ENCODE assay signal across 8 mouse cellular contexts in the genomic region with DNA sequence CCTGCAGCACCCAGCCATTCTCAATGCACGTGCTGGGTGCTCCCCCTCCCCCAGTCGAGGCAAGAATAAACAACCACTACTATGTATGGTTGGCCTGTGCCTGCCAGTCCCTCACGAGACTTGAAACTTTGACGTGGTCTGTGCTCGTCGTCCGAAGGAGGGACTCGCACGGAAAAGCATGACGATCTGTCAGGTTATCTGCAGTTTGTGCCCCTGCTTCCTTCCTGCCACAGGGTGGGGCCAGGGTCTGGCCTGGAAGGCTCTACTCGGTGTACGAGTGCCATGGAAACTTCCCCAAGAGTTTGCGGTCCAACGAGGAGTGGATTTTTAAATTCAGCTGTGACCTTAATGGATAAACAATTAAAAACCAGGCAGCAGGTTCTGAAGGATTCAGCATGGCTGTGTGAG. TPM values are rescaled to one million over a fixed set of nuclear protein-coding genes. Genes with fewer than 3 reads are reported as not detected.
A peak's percentile ranks its signal among the peaks of the same experiment; 100 is the strongest.
DNase-seq lines count a peak whose midpoint lies in the region; ATAC-seq and TF ChIP-seq lines count a peak whose summit lies in the region.

No protein-coding gene starts in this region.

- no peaks in the 10 kb centered on the region for H3K27me3 ChIP-seq in heart, postnatal 0 days (ENCODE audit: control insufficient read depth, insufficient read depth, low read length)
- no peaks in the 10 kb centered on the region for H3K27me3 ChIP-seq in midbrain, embryonic 13.5 days

- ATAC-seq in heart, postnatal 0 days (ENCODE audit: insufficient read depth, low read depth), result peak; percentile 66
- 0 out of 2 replicates have a peak, but pooled peaks have one; percentile 18 for ATAC-seq in midbrain, embryonic 13.5 days

- TF ChIP-seq EP300 in heart, postnatal 0 days (IDR thresholded peaks at IDR 0.05; ENCODE audit: low read depth), result no peak

- intact Hi-C loops in left cerebral cortex, postnatal 4 days (cut with DNase I), result no loop called here

- no peak overlapping the region for H3K27ac ChIP-seq in brown adipose tissue, adult 24 weeks (replicated peaks; ENCODE audit: low read depth, low read length)
- H3K27ac ChIP-seq in heart, postnatal 0 days (ENCODE audit: low read depth), result no peak overlapping the region
- no peak overlapping the region for H3K27ac ChIP-seq in midbrain, embryonic 13.5 days

- TF ChIP-seq CTCF in heart, postnatal 0 days (IDR thresholded peaks at IDR 0.05; ENCODE audit: low read depth), result no peak

- 0 out of 2 replicates have a peak overlapping the region, but pooled peaks have one; percentile 75 for H3K9ac ChIP-seq in heart, postnatal 0 days (replicated peaks; ENCODE audit: low read depth, low read length)
- H3K9ac ChIP-seq in midbrain, embryonic 13.5 days (replicated peaks), result peak overlapping the region; percentile 80

- peak overlapping the region; percentile 79 for H3K4me2 ChIP-seq in heart, postnatal 0 days (ENCODE audit: low read depth, low read length)
- H3K4me2 ChIP-seq in midbrain, embryonic 13.5 days (replicated peaks), result peak overlapping the region; percentile 83

- 0 out of 2 replicates have a peak overlapping the region, but pooled peaks have one; percentile 9 for H3K4me3 ChIP-seq in brown adipose tissue, adult 24 weeks (ENCODE audit: insufficient read depth, low read depth, low read length)
- H3K4me3 ChIP-seq in heart, postnatal 0 days (ENCODE audit: low read depth, low read length), result peak overlapping the region; percentile 72
- H3K4me3 ChIP-seq in midbrain, embryonic 13.5 days (replicated peaks), result peak overlapping the region; percentile 63

- 7% methylated on average over 14 of the region's 14 CpGs for WGBS in heart, postnatal 0 days
- 8% methylated on average over 14 of the region's 14 CpGs for WGBS in midbrain, embryonic 13.5 days

- peaks cover 6% of the 10 kb centered on the region for H3K4me1 ChIP-seq in brown adipose tissue, adult 24 weeks (ENCODE audit: control insufficient read depth, insufficient read depth, insufficient read length, low read length)
- peaks cover 8% of the 10 kb centered on the region for H3K4me1 ChIP-seq in heart, postnatal 0 days (ENCODE audit: control insufficient read depth, insufficient read depth)
- peaks cover 34% of the 10 kb centered on the region for H3K4me1 ChIP-seq in midbrain, embryonic 13.5 days (replicated peaks)

- H3K36me3 ChIP-seq in heart, postnatal 0 days (replicated peaks; ENCODE audit: control insufficient read depth, insufficient read depth, low read length), result no peaks in the 10 kb centered on the region
- H3K36me3 ChIP-seq in midbrain, embryonic 13.5 days, result no peaks in the 10 kb centered on the region

- no peaks in the 10 kb centered on the region for H3K9me3 ChIP-seq in heart, postnatal 0 days (replicated peaks; ENCODE audit: control insufficient read depth, low read length)
- H3K9me3 ChIP-seq in midbrain, embryonic 13.5 days, result no peaks in the 10 kb centered on the region

- DNase-seq in ES-CJ7 (ENCODE audit: low read depth, low spot score), result peak; percentile 86
- DNase-seq in heart, postnatal 0 days (ENCODE audit: low spot score), result peak; percentile 65
- DNase-seq in kidney, postnatal 36 days, result peak; percentile 58 to 62
- no peak for DNase-seq in urinary bladder, postnatal 10 days (ENCODE audit: low spot score)
- no peak for DNase-seq in left cerebral cortex, postnatal 4 days
- no peak for DNase-seq in layer of hippocampus, postnatal 14 days (ENCODE audit: low spot score in 2 of 2)

RNA-seq across cellular contexts. Expression of gene Rab4a, which starts 1.2 kb away (rescaled TPM):
- 3.0 and 3.9 TPM in 2 replicates for polyA plus RNA-seq in brown adipose tissue, adult 24 weeks (2012; ENCODE audit: insufficient read depth, insufficient read length, missing spikeins)
- total RNA-seq in heart, postnatal 0 days (2014; rRNA removed; ENCODE audit: low replicate concordance), result 13.7 and 22.1 TPM in 2 replicates
- 30.1 and 31.0 TPM in 2 replicates for polyA plus RNA-seq in heart, postnatal 0 days (2015; fragmentation: Nextera tagmentation; extraction: Ambion mirVana)
- polyA plus RNA-seq in midbrain, embryonic 13.5 days (2015; fragmentation: Nextera tagmentation; extraction: Ambion mirVana), result 64.0 and 65.7 TPM in 2 replicates
- 10 to 100 TPM; 61.7 to 68.4 TPM for total RNA-seq in left cerebral cortex, postnatal 4 days (2021)
- 10 to 100 TPM; 45.5 to 46.8 TPM for total RNA-seq in layer of hippocampus, postnatal 14 days (2021)

RNA-seq across cellular contexts. Expression of gene Ccsap, which starts 53.0 kb away (rescaled TPM):
- polyA plus RNA-seq in brown adipose tissue, adult 24 weeks (2012; ENCODE audit: insufficient read depth, insufficient read length, missing spikeins), result not detected in 2 replicates
- total RNA-seq in heart, postnatal 0 days (2014; rRNA removed; ENCODE audit: low replicate concordance), result 5.1 and 6.3 TPM in 2 replicates
- 1.2 TPM in 2 replicates for polyA plus RNA-seq in heart, postnatal 0 days (2015; fragmentation: Nextera tagmentation; extraction: Ambion mirVana)
- 4.0 and 5.1 TPM in 2 replicates for polyA plus RNA-seq in midbrain, embryonic 13.5 days (2015; fragmentation: Nextera tagmentation; extraction: Ambion mirVana)
- 10 to 100 TPM; 21.5 to 25.8 TPM for total RNA-seq in left cerebral cortex, postnatal 4 days (2021)
- total RNA-seq in layer of hippocampus, postnatal 14 days (2021), result 10 to 100 TPM; 57.1 to 62.6 TPM

Comparison
In these comparisons a context has a peak if more than half of its experiments do, and no peak if none do; other contexts are left out.
1. DNase-seq: peak in ES-CJ7 (single experiment), heart, postnatal 0 days (single experiment) and kidney, postnatal 36 days (2 of 2); none in urinary bladder, postnatal 10 days (single experiment), left cerebral cortex, postnatal 4 days (single experiment) and layer of hippocampus, postnatal 14 days (0 of 2).
2. H3K4me3 ChIP-seq: peak in every context shown above with its lines; median percentile 72 in heart, postnatal 0 days; 63 in midbrain, embryonic 13.5 days; 9 in brown adipose tissue, adult 24 weeks.